Mouse (Mus musculus) ovary, postnatal 14 days (tissue): ENCODE measurements at regions not wholly inside any gene's neighbourhood (a gene's known extent, or its start where the extent isn't known, plus 50 kb on each side); places are given as distances from the start of the nearest gene placed in this dataset.

Source experiments
- DNase-seq: peaks from one replicate; pipeline ENCODE4 v3.0.0; 2022; ENCODE audit warnings: low spot score

DNA sequence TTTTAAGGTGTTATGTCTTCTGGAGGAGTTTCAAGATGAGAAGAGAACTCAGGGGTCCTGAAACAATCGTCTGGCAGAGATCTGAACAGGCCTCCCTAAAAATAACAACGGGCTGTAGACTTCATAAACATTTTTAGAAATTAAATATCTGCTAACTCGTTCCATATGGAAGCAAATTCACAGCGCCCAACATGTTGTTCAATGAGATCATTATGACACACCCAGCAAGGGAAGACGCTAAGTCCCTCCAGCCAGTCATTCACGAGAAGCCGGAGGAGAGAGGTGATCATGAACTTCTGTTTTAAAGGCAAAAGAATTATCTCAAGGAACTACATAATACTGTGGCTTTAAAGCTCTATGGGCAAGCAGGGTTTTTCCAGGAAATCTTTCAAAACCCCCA lies 334.8 kb downstream of the Efna5 start:
- no peak for DNase-seq

DNA sequence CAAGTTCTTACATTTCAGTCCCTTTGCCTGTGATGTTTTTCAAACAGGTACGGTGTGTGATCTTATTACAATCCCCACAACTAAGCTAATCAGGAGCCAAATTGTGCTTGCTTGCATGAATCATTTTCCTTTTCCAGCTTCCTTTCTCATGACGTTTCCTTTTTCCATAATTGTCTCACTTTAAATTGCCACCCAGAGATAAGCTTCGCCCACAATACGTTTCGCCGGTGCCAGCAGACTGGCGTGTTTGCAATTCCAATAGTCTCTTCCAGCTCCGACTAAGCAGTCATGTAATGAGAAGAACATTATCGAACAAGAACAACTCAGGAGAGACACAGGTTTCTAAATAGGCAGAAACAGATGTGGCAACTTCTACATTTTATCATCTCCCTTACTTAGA lies 335.8 kb downstream of the Efna5 start:
- DNase-seq = no peak

DNA sequence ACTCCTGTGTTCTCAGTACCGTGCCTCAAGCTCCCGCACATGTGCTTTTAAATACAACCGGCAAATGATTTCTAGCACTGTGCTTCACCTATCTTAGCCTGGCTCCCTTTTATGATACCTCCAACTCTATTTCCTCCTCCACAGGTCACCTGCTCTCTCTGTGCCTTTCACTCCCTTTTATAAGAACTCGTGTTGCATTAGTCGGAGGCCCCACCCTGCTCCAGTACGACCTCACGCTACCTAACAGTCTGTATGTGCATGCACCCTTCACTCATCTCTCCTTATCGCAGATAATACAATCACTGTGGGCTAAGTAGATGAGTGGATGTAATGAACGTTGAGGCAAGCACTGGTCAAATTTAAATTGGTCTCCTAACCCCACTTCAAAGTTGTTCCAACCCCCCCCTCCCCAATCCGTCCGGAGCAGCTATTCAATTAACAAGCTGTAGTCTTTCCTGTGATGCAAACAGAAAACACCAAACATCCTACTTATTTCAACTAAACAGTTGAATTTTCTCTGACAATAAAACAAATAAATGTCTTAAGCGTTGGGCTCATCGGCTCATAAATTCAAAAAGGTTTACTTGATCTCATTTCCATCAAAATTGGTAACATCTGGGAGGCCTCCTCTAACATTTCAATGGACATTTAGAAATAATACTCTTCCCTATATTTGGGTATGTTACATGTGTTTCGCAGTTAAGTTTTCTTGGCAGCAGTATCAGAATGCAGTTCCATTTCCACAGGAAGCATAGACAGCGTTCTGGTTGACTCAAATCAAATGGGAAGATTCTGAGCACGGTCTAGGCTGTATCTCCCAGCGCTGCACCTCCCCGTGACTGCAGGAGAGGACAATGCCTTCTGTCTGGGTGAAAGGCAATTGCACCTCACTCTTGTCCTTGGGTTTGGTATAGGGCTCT lies 337.8 kb downstream of the Efna5 start:
- DNase-seq = no peak

DNA sequence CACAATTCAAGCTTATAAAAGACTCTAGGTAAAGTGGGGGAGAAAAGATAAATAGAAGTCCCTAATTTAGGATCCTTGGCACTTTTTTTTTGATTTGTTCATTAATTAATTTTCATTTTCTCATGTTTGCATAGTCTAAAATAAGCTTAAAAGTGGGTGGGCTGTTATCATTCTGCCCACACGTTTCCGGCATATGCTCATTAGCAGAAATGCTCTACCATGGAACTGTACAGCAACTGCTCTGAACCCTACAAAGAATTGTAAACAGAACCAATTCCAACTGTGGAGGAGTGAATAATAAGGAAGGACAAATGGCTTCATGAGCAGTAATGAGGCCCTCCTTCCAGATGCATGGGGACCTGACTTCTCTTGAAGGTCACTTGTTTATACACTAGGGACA lies 351.2 kb downstream of the Efna5 start:
- no peak for DNase-seq

DNA sequence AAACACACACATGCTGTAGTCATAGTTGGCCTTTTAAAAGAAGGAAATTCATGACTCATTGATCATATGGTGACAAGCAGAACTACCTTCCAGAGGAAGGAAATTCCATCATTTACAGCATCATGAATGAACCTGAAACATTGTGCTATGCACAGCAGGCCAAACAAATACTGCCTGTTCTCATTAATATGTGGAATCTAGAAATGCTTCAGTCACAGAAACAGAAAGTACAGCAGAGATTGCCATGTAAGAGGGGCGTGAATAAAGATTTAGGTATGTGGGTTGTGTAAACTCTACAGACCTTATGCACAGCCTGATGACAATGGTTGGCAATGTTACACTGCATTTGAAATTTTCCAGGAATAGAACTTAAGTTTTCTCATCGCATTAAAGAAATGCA lies 353.6 kb downstream of the Efna5 start:
- no peak for DNase-seq

DNA sequence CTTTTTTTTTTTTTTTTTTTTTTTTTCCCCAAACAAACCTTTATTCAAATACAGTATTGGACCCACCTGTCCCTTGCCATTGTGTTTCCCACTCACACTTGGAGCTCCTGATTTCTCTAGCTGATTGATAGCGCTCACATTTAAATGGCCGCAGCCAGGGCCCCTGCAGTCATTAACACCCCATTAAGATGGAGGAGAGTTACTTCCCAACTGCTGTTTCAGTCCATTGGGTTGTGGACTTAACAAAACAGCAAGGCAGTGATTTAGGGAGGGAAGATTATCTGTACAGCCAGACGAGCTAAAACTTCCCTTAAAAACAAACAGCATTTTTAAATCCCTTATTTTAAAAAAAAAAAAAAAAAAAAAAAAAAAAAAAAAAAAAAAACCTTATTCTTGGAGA lies 367.5 kb downstream of the Efna5 start:
- no peak for DNase-seq

DNA sequence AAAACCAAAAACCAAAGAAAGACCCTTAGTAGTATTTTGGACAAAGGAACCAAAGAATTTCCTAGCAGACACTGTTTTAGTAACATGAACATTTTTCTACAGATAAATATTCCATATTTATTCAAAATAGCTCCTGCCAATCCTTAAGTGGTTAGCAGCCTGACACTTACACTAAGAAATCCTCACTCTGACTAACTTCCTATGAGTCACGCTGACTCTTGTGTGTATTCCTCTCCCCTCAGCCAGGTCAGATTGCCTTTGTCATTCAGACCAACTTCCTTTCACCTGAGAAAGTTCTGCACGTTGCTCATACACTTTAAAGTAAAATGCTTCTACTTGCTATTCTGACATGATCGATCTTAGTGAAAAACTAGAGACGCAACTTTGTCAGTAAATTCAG lies 370.9 kb downstream of the Efna5 start:
- DNase-seq = no peak

DNA sequence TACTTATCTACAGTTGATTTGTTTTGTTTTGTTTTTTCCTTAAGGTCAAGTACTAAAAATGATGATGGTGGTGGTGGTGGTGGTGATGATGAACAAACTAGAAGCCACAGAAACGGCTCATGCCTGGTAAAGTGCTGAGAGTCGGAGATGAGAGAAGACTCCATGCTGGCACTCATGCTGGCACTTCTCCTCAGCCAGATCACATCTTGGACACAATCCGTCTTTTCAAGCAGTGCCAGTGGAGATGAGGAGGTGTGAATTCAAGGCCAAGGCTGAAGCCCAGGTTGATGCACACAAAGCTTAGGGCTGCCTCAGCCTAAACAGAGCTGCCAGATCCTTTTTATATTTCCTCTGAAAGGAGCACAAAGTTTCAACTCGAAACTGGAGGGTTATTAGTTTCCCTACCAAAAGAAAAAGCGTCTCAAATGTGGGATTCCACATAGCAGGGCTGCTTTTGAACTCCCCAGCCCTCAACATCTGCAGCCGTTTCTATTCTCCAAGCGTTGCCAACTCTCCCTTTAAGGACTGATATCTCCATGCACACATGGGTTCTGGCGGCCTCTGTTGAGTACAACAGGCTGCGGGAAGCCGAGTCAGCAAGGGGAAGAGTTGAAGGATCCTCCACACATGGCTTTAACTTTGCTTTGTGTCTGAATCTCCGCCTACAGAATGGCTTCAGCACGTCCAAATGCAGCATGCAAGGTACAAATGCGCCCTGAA lies 373.2 kb downstream of the Efna5 start:
- DNase-seq = no peak

DNA sequence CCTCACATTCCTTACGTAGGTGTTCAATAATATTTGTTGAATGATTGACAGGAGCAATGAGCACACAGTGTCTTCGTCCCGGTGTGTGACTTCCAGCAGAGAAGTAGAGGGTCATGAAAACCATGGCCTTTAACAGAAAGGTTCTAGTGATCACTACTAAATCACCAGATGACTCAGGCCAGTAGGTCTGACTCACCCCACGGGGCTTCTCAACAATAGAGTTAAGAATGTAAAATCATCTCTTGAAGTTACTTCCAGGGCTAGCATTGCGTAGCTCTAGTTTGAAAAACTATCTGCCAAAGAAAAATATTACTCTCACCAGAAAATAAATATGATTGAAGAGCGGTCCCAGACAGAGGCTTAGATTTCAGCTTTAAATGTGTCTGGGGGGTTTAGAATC lies 376.4 kb downstream of the Efna5 start:
- no peak for DNase-seq

DNA sequence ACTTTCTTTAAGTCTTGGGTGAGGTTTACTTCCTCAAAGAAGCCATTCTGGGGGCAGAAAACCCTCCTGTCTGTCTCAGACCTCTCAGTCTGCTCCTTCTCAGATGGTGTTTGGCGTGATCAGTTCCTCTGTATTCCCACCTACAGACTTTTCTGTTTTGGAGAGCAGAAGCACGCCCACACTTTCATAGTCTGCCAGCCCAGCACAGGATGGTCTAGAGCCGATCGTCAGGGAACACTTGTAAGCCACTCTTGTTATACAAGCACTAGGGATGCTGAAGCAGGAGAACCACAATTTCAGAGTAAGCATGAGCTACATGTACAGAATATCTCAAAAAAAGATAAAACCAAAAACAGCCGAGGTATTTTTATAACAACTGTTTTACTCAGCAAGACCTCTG lies 410.4 kb downstream of the Efna5 start:
- no peak for DNase-seq

DNA sequence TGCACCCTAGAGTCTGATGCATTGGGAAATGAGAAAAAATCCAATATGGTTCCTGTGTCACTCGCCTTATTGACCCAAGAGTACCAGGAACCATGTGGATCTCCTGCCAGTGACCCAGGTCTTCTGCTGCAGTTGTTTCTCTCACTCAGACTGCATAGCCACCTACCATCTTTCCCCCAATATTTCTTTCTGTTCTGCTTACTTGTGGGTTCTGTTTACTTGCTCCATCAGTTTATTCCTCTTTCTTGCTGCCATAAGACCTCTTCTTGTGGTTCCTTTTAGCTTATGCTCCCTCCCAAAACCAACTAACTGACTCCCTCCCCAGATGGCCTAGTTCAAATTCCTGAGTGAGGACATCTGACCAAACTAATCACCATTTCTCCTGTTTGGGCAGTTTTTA lies 411.8 kb downstream of the Efna5 start:
- no peak for DNase-seq

DNA sequence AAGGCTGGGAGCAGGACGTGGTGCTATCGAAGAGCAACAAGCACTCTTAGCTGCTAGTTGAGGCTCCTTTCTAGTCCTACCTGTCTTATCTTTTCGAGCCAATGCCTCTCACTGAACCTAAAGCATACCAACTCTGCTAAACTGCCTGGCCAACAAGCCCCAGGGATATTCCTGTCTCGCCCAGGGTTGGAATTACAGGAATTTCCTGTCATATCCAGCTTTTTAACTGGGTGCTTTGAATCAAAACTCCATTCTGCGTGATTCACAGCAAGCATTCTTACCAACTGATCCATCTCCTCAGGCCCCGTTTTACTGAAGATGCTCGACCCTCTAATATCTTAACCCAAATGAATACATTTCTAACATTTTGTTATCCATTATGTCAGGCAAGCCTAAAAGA lies 412.3 kb downstream of the Efna5 start:
- no peak for DNase-seq

DNA sequence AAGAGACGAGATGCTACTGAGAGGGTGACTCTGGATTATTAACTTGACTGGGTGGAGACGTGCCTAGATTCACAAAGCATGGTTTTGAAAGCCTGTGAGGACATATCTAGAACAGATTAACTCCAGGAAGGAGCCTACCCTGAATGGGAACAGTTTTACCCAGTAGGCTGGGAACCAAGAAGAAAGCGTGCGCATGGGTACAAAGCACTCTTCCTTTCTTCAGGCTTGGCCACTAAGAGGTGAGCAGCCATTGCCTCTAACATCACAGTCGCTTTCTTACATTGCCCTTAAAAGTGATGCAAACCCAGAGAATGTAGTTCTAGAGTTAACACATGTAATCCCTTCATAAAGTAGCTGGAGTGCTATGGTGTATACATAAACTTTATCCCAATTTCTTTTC lies 414.0 kb downstream of the Efna5 start:
- DNase-seq = no peak

DNA sequence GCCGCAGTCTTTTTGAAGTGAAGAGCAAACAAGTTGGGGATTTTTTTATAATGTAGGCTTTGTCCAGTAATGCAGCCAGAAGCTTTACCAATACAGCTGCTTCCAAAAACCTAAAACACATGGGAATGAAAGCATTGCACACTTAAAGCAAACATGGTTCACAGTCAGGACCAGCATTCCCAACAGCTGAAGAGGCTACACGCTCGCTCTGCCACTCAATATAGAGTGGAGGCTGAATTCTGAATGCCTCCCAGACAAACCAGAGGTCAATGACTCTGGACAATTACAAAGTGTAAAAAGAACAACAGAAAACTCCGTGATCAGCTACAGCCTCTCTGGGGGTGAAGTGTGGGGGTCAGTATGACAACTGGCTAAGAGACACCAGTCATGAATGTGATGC lies 416.1 kb downstream of the Efna5 start:
- no peak for DNase-seq

DNA sequence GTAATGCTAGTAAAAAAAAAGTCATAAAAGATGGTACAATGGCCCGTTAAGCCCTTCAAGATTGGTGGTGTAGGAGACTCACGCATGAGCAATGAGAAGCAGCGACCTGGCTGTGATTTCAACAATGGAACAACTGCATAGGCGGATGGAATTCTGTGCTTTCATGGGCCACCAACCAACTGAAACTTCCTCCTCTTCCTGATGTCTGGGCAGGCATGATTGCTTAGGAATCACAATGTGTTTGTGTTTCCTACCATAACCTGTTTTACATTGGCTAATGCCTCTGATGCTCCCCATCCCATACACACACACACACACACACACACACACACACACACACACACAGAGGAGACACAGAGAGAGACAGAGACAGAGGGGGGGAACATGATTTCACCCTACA lies 416.9 kb downstream of the Efna5 start:
- no peak for DNase-seq

DNA sequence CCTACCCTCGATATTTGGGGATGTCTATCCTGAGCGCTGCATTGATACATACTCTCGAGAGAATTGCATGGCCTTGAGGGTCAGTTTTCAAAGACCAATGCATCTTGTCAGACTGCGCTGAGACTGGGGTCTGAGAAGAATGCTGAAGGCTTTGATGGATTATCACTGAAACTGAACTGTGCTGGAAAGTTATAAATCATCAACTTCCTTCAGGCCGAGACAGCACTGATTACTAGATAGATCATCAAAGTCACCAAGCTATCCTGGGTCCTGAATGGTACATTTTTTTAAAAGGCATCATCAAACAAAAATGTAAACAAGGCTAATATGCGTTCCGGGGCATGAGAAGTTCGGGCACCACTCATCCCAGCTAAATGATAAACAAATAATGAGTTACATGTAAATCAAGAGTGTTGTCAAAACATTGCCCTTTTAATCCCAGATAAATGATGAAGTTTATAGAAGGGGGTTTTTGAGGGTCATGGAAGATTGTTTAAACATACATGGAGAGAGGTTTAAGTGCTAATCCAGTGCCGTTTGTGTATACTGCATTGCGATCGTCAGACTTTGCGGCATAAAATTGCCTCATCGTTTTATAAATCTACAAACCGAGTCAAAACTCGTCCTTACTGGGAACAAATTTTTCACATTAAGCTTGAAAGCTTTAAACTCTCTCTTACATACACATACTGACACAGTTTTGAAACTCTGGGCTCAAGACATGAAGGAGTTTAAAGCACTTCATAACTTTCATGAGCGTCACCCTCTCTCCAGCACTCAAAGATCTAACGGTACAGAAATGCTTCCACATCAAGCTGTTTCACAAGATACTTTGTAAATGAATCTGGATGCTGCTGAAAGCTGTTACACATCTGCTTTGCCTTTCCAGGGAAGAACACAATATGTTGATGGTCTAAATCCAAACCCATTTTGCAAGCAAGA lies 419.5 kb downstream of the Efna5 start:
- no peak for DNase-seq

DNA sequence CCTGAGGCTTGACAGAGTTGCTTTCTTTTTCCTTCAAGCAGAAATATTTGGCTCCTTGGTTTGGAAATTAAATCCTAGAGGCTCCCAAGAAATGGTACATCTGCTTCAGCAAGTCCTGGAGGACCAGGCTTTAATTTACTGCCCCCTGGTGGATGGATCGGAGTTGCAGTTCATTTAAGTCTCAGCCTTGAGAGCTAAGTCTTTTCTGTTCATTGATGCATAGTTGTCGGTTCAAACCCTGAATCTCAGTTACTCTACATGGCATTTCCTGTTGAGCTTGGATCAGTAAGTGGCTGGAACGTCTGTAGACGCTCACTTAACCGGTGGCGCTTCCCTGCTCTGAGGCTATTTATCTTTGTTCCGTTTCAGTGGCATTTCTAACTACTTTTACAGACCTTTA lies 422.2 kb downstream of the Efna5 start:
- peak; percentile 54 for DNase-seq

DNA sequence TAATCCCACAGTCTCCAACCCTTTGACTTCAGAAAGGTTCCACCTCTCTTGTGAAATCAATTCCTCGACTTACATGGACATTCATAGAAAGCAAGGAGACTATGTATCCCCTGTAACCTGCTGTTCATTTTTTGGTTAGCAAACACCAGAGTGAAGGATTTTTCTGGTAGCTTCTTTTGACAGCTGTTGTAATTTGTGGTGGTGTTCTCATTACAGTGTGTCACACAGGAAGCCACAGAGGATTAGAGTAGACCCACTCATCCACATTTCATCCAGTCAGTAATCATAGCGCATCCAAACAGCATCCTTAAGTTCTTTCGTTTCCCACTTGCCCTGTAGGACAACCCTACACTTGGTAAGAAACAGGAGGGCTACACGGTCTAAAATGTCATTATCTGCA lies 443.1 kb downstream of the Efna5 start:
- DNase-seq = no peak

DNA sequence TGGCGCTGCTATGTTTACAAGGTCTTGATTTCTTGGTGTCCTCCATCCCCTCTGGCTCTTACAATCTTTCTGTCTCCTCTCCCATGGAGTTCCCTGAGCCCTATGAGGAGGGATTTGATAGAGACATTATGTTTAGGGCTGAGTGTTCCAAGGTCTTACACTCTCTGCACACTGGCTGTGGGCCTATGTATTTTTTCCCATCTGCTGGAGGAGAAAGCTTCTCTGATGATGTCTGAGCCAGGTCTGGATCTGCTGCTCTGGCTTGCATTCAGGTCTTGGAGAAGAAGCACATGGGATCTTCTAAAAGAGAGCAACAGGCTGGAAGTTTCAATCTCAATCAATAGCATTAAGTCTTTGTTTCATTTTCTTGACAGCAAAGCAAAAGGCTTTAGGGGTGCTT lies 445.1 kb downstream of the Efna5 start:
- DNase-seq = no peak

DNA sequence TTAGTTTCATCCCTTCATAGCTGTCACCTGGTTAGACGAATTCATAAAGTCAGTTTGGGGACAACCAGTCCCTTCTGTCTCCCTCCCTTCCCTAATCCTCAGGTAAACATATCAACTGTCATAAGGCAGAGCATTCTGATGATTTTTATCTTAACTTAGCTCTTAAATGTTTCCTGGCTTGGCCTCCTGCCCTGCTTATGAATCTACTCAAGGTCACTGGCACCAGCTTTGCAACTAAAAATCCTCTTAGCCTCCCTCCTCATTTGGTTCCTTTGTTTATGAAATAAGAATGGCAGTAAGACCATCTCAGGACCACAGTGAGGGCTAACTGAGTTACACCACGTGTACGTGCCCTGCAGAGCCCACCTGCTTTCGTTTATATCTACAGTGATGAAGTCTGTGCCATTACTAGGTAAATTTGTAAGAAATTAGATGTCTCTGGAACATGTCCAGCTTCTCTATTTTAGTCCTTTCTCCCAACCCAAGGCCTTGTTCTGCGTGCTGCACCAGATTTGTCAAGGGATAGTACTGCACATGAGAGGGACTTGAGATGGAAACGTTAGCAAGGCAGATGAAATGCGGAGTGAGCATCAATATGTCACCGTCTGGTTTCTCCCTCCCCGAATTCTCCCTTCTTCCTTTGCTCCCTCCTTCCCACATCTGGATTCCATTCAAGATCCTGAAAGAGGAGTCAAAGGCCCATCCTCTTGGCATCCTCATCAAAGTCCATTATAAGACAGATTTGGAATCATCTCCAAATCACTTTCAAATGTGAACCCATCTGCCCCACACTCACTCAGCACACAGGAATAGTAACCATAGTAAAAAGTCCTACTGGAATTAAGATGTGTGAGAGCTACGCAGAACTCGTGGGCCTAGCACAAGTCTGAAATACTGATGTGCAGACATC lies 457.4 kb downstream of the Efna5 start:
- no peak for DNase-seq

DNA sequence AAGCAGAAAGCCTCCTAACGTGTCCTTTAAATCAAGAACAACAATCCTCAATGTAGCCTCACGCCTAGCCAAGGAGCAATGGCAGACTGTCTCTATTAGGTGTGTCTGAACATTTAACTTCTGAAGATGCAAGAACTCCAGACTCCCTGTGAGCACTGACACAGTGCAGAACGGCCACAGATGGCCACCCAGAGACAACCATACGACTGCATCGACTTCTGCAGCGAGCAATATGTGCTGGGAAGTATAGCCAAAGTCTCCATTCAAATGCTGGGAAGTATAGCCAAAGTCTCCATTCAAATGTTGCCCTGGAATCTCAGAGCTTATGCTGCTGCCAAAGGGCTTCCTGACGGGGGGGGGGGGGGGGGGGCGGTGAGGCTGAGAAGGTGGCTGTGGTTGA lies 463.5 kb downstream of the Efna5 start:
- DNase-seq = no peak
